Mouse (Mus musculus) E14TG2a.4 (cell line): ENCODE data around the gene Nupr1l.

Experiments
- CTCF ChIP-seq: conservative IDR thresholded peaks from 2 replicates; pipeline ENCODE4 v1.5.1; 2014; ENCODE audit warnings: low read length
- POU5F1 ChIP-seq: IDR thresholded peaks from 2 replicates; pipeline ENCODE4 v1.6.1; 2014; ENCODE audit warnings: low read length, borderline replicate concordance

- no peak for TF ChIP-seq CTCF
- no peak for TF ChIP-seq POU5F1
Observed at GRCm38 (mm10) chr5:129907775-129908174, 565 bp upstream of the Nupr1l start.
